Mouse (Mus musculus) layer of hippocampus, adult 11-12 months (tissue): ENCODE data around the gene Cxcl15.

Experiments
- DNase-seq: peaks from one replicate; pipeline ENCODE4 v3.0.0; 2022; ENCODE audit warnings: low spot score

Cxcl15 gene

GRCm38 (mm10) chr5:90794195-90794625 is at the start of gene Cxcl15:
Gene Cxcl15 (plus strand): TSS chr5:90794534.
- DNase-seq, result no peak

GRCm38 (mm10) chr5:90753934-90754333 is 40.4 kb upstream of the Cxcl15 start:
- DNase-seq, result no peak

- no peak for DNase-seq
These were observed 36.2 kb upstream of the Cxcl15 start for GRCm38 (mm10) chr5:90758020-90758605.

GRCm38 (mm10) chr5:90759077-90760065 is 35.0 kb upstream of the Cxcl15 start, which contains the start of gene Cxcl5:
Gene Cxcl5 (plus strand): TSS chr5:90759360.
- DNase-seq, result no peak

GRCm38 (mm10) chr5:90760303-90760702 is 34.0 kb upstream of the Cxcl15 start:
- no peak for DNase-seq

- DNase-seq, result no peak
These were observed 33.5 kb upstream of the Cxcl15 start for GRCm38 (mm10) chr5:90760844-90761243.

GRCm38 (mm10) chr5:90761834-90762233 is 32.5 kb upstream of the Cxcl15 start:
- no peak for DNase-seq

- DNase-seq, result no peak
These were observed 30.2 kb upstream of the Cxcl15 start for GRCm38 (mm10) chr5:90763912-90764665.

- DNase-seq, result no peak
These were observed 28.3 kb upstream of the Cxcl15 start for GRCm38 (mm10) chr5:90765821-90766606.

- DNase-seq, result no peak
These were observed 26.1 kb upstream of the Cxcl15 start, which contains the start of gene Ppbp for GRCm38 (mm10) chr5:90768218-90768617. Gene Ppbp (plus strand): TSS chr5:90768518.

GRCm38 (mm10) chr5:90771369-90771768 is 23.0 kb upstream of the Cxcl15 start:
- DNase-seq, result no peak

- DNase-seq, result no peak
These were observed 22.3 kb upstream of the Cxcl15 start, which contains the start of gene Pf4 for GRCm38 (mm10) chr5:90771880-90772653. Gene Pf4 (plus strand): TSS chr5:90772435.

GRCm38 (mm10) chr5:90775562-90775961 is 18.8 kb upstream of the Cxcl15 start:
- DNase-seq, result no peak

- DNase-seq, result no peak
These were observed 16.7 kb upstream of the Cxcl15 start for GRCm38 (mm10) chr5:90777621-90778020.

- DNase-seq, result no peak
These were observed 15.5 kb upstream of the Cxcl15 start for GRCm38 (mm10) chr5:90778856-90779255.

GRCm38 (mm10) chr5:90783697-90784096 is 10.6 kb upstream of the Cxcl15 start:
- DNase-seq, result no peak

GRCm38 (mm10) chr5:90785659-90786588 is 8.4 kb upstream of the Cxcl15 start, which contains the start of gene Cxcl3:
Gene Cxcl3 (plus strand): TSS chr5:90786103.
- DNase-seq, result no peak

- no peak for DNase-seq
These were observed 6.2 kb upstream of the Cxcl15 start for GRCm38 (mm10) chr5:90788114-90788513.

GRCm38 (mm10) chr5:90789306-90790073 is 4.8 kb upstream of the Cxcl15 start:
- DNase-seq, result no peak
